Mouse (Mus musculus): ENCODE results near the gene Ap1g1. TPM values are rescaled to one million over a fixed set of nuclear protein-coding genes. Genes with fewer than 3 reads are reported as not detected.

Gene Ap1g1
- polyA plus RNA-seq, 1 experiment from 2014 or later, result 31.3 TPM

DNA sequence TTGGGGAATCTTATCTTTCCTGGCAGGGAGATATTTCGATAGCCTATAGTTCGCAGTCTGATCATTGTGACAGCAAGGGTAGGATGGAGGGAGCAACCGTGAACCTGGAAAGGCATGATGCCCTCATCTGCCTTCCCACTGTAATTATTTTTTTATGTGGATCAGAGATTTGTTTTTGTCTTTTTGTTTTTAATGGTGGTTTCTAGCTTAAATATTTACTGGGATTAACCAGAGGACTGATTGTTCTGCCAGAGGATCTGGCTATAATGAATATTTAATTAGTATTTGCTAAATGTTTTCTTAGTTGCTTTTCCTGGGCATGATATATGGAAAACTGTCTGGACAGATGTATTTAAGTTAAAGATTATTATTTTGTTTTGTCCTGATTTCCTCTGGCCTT is 24.9 kb downstream of the Ap1g1 start:
- Histone ChIP-seq H3K27ac (ENCODE audit: low read length) (no peak overlapping the region), H3K4me1 (ENCODE audit: control insufficient read depth, insufficient read depth, low read length) (peaks cover 9% of the 10 kb centered on the region; the same call in 1 of the 2 replicates), H3K4me2 (ENCODE audit: low read depth, low read length) (no peak overlapping the region), H3K4me3 (ENCODE audit: low read length) (no peak overlapping the region), H3K27me3 (replicated peaks; ENCODE audit: control insufficient read depth, insufficient read depth, low read length) (no peaks in the 10 kb centered on the region), H3K9ac (ENCODE audit: low read depth, low read length) (no peak overlapping the region), H3K9me3 (ENCODE audit: control insufficient read depth, low read length) (no peaks in the 10 kb centered on the region), H3K36me3 (ENCODE audit: control insufficient read depth, insufficient read depth, low read length) (no peaks in the 10 kb centered on the region)
- 92% methylated on average over 3 of the region's 3 CpGs for WGBS
- no peak for ATAC-seq

DNA sequence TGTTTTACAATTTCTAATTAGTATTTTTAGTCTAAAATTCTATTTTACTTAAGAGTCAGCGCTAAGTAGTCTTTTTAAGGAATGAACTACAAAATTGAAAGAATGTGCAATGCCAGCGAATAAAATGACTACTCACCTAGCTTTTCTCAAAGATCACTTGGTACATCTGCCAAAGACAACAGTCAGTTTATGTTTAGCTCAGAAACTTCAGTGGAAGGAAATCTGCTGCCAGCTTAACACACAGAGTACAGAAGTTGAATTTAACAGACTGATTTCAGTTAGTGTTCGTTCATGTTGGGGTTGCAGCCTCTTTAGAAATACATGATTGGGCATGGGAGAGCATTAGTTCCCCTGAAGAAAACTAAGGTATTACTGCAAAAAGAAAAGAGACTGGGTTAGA is 25.4 kb downstream of the Ap1g1 start:
- Histone ChIP-seq H3K9ac (ENCODE audit: low read depth, low read length) (no peak overlapping the region), H3K27ac (ENCODE audit: low read length) (no peak overlapping the region), H3K36me3 (ENCODE audit: control insufficient read depth, insufficient read depth, low read length) (no peaks in the 10 kb centered on the region), H3K27me3 (replicated peaks; ENCODE audit: control insufficient read depth, insufficient read depth, low read length) (no peaks in the 10 kb centered on the region), H3K4me3 (ENCODE audit: low read length) (no peak overlapping the region), H3K9me3 (ENCODE audit: control insufficient read depth, low read length) (no peaks in the 10 kb centered on the region), H3K4me2 (ENCODE audit: low read depth, low read length) (no peak overlapping the region), H3K4me1 (ENCODE audit: control insufficient read depth, insufficient read depth, low read length) (peaks cover 5% of the 10 kb centered on the region; the same call in 1 of the 2 replicates)
- ATAC-seq, result no peak
- 93% methylated on average over 3 of the region's 3 CpGs for WGBS

DNA sequence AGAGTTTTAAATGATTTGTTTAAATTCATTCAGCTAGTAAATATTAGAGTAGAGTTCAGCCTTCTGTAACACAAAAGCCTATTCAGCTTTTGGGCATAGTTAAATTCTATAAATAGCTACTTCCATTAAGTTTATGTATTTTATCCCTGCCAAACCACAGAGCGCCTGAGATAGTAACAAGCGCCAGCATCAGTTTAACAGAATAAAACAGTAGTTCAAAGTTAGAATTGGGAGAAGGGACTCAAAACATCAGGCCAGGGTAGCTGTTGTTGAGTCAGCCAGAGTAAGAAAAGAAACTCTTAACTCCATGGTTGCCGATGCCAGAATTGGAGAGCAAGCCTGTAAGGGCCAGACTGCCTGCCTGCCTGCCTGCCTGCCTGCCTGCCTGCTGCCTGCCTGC is 28.2 kb downstream of the Ap1g1 start:
- WGBS, result 67% methylated on average over 3 of the region's 3 CpGs
- no peaks in the 10 kb centered on the region for H3K9me3 ChIP-seq (ENCODE audit: control insufficient read depth, low read length)
- no peaks in the 10 kb centered on the region for H3K4me1 ChIP-seq (ENCODE audit: control insufficient read depth, insufficient read depth, low read length)
- H3K27ac ChIP-seq (ENCODE audit: low read length), result no peak overlapping the region
- no peak overlapping the region for H3K4me3 ChIP-seq (ENCODE audit: low read length)
- no peak overlapping the region for H3K9ac ChIP-seq (ENCODE audit: low read depth, low read length)
- no peaks in the 10 kb centered on the region for H3K27me3 ChIP-seq (replicated peaks; ENCODE audit: control insufficient read depth, insufficient read depth, low read length)
- ATAC-seq, result no peak
- H3K36me3 ChIP-seq (ENCODE audit: control insufficient read depth, insufficient read depth, low read length), result no peaks in the 10 kb centered on the region
- H3K4me2 ChIP-seq (ENCODE audit: low read depth, low read length), result no peak overlapping the region

DNA sequence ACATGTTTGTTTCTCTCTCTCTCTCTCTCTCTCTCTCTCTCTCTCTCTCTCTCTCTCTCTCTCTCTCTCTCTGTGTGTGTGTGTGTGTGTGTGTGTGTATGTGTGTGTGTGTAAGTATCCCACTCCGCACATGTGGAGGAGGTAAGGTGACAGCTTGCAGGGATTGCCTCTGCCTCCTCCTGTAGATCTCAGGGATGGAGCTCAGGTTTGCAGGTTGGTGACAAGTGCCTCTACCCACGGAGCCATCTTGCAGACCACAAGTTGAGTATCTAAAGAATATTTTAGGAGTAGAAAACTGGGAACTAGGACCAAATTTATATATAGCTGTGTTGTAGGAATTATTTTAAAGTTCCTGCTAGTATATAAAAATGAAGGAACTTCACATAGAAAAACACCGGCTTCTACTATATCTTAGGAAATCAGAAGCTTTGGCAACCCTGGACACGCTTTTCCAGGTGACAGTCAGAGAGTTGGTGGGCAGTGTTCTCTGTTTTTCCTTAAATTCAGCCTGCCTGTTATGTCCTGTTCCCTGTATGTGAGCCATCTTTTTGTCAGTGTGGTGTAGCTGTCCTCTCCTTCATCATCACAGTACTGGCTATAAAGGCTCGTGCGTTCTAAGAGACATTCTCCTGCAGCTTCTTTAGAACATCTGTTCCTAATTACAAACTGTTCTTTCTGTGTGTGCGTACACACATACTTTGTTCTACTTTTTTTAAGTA is 29.2 kb downstream of the Ap1g1 start:
- no peaks in the 10 kb centered on the region for H3K9me3 ChIP-seq (ENCODE audit: control insufficient read depth, low read length)
- no peaks in the 10 kb centered on the region for H3K4me1 ChIP-seq (ENCODE audit: control insufficient read depth, insufficient read depth, low read length)
- no peak overlapping the region for H3K27ac ChIP-seq (ENCODE audit: low read length)
- no peak overlapping the region for H3K9ac ChIP-seq (ENCODE audit: low read depth, low read length)
- WGBS, result 79% methylated on average over 7 of the region's 7 CpGs
- H3K27me3 ChIP-seq (replicated peaks; ENCODE audit: control insufficient read depth, insufficient read depth, low read length), result no peaks in the 10 kb centered on the region
- no peak overlapping the region for H3K4me2 ChIP-seq (ENCODE audit: low read depth, low read length)
- no peaks in the 10 kb centered on the region for H3K36me3 ChIP-seq (ENCODE audit: control insufficient read depth, insufficient read depth, low read length)
- no peak for ATAC-seq
- H3K4me3 ChIP-seq (ENCODE audit: low read length), result no peak overlapping the region

DNA sequence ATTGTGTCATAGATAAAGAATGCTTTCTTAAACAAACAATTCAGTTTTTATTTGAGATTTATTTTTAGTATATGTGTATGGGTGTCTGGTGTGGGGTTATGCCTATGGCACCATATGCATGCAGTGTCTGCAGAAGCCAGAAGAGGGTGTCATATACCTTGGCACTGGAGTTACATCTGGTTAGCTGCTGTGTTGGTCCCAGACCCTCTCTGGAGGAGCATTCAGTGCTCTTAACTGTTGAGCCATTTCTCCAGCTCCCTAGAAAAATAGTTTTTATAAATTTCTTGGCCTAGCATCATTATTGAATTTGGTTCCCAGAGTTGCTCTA is 29.7 kb downstream of the Ap1g1 start:
- H3K27me3 ChIP-seq (replicated peaks; ENCODE audit: control insufficient read depth, insufficient read depth, low read length), result no peaks in the 10 kb centered on the region
- no peak overlapping the region for H3K4me2 ChIP-seq (ENCODE audit: low read depth, low read length)
- no peak for ATAC-seq
- no peaks in the 10 kb centered on the region for H3K4me1 ChIP-seq (ENCODE audit: control insufficient read depth, insufficient read depth, low read length)
- no peak overlapping the region for H3K9ac ChIP-seq (ENCODE audit: low read depth, low read length)
- no peak overlapping the region for H3K4me3 ChIP-seq (ENCODE audit: low read length)
- no peak overlapping the region for H3K27ac ChIP-seq (ENCODE audit: low read length)
- H3K36me3 ChIP-seq (ENCODE audit: control insufficient read depth, insufficient read depth, low read length), result no peaks in the 10 kb centered on the region
- no peaks in the 10 kb centered on the region for H3K9me3 ChIP-seq (ENCODE audit: control insufficient read depth, low read length)

DNA sequence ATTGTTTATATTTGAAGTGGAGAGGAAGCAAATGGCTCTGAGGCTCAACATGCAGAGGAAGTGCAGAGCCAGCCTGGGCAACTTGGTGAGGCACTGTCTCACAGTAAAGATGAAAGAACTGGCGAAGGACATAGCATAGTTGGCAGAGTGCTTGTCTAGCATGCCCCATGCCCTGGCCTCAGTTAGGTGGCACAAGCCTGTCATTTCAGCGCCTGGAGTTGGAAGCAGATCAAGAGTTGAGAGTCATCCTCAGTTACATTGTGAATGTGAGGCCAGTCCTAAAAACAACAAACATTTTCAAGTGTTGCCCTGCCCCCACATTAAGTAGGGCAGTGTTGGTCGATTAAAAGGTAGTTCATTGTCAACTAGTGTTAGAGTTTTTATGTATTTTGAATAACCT is 32.1 kb downstream of the Ap1g1 start:
- Histone ChIP-seq H3K4me2 (ENCODE audit: low read depth, low read length) (no peak overlapping the region), H3K9ac (ENCODE audit: low read depth, low read length) (no peak overlapping the region), H3K4me1 (ENCODE audit: control insufficient read depth, insufficient read depth, low read length) (no peaks in the 10 kb centered on the region), H3K4me3 (ENCODE audit: low read length) (no peak overlapping the region), H3K27ac (ENCODE audit: low read length) (no peak overlapping the region), H3K27me3 (replicated peaks; ENCODE audit: control insufficient read depth, insufficient read depth, low read length) (no peaks in the 10 kb centered on the region), H3K9me3 (ENCODE audit: control insufficient read depth, low read length) (no peaks in the 10 kb centered on the region), H3K36me3 (ENCODE audit: control insufficient read depth, insufficient read depth, low read length) (no peaks in the 10 kb centered on the region)
- WGBS, result 80% methylated on average over 3 of the region's 3 CpGs
- ATAC-seq, result no peak

DNA sequence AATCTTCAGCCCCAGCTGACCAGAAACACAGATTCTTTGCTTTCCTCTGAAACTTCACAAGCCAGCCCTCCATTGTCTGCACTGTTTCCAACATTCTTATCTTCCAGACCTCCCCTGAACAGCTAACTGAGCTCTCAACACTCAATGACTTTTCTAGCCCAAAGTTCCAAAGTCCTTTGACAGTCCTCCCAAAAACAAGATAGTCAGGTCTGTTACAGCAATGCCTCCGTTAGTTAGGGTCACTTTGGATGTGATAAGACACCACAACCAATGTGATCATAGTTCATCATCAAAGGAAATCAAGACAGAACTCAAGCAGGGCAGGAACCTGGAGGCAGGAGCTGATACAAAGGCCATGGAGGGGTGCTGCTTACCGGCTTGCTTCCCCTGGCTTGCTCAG is 36.9 kb downstream of the Ap1g1 start:
- no peak for ATAC-seq
- Histone ChIP-seq H3K27ac (ENCODE audit: low read length) (no peak overlapping the region), H3K36me3 (ENCODE audit: control insufficient read depth, insufficient read depth, low read length) (no peaks in the 10 kb centered on the region), H3K27me3 (replicated peaks; ENCODE audit: control insufficient read depth, insufficient read depth, low read length) (no peaks in the 10 kb centered on the region), H3K4me2 (ENCODE audit: low read depth, low read length) (no peak overlapping the region), H3K4me3 (ENCODE audit: low read length) (no peak overlapping the region), H3K4me1 (ENCODE audit: control insufficient read depth, insufficient read depth, low read length) (peaks cover 3% of the 10 kb centered on the region; the same call in 1 of the 2 replicates), H3K9ac (ENCODE audit: low read depth, low read length) (no peak overlapping the region), H3K9me3 (ENCODE audit: control insufficient read depth, low read length) (no peaks in the 10 kb centered on the region)
- WGBS, result 84% methylated on average over 2 of the region's 2 CpGs

DNA sequence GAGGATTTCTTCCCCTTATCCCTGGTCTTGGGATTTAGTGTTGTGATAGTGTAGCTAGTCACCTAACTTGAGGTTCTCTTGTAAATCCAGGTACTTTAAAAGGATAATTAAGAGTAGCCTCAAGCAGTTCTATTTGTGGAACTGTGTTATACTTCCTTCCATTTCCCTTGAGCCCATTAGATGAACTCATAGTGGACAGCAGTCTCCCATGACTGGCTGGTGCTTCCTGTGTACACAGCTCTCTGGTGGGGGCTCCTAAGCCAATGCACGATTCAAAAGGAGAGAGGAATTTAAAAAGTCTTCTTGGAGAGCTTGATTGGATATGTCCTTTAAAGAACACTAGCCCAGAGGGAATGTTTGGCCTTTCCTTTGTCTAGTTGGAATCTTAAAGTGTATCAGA is 39.6 kb downstream of the Ap1g1 start:
- H3K4me3 ChIP-seq (ENCODE audit: low read length), result no peak overlapping the region
- no peak overlapping the region for H3K9ac ChIP-seq (ENCODE audit: low read depth, low read length)
- H3K27me3 ChIP-seq (replicated peaks; ENCODE audit: control insufficient read depth, insufficient read depth, low read length), result no peaks in the 10 kb centered on the region
- no peaks in the 10 kb centered on the region for H3K36me3 ChIP-seq (ENCODE audit: control insufficient read depth, insufficient read depth, low read length)
- no peak overlapping the region for H3K27ac ChIP-seq (ENCODE audit: low read length)
- 31% methylated on average over 1 of the region's 1 CpGs for WGBS
- ATAC-seq, result no peak
- no peak overlapping the region for H3K4me2 ChIP-seq (ENCODE audit: low read depth, low read length)
- H3K4me1 ChIP-seq (ENCODE audit: control insufficient read depth, insufficient read depth, low read length), result peaks cover 3% of the 10 kb centered on the region; the same call in 1 of the 2 replicates
- no peaks in the 10 kb centered on the region for H3K9me3 ChIP-seq (ENCODE audit: control insufficient read depth, low read length)

DNA sequence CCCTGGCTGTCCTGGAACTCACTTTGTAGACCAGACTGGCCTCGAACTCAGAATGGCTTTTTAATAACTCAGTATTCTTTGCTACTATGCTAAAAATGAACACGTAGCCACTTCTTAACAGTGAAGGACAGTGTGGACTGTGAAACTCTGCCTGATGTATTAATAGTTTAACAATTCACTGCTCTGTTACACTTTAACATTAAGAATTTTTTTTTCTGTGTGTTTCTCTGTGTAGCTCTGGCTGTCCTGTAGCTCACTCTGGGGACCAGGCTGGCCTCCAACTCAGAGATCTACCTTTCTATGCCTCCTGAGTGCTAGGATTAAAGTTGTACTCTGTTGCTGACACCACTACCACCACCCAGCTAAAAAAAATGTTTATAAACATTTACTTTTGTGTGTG is 45.2 kb downstream of the Ap1g1 start:
- H3K4me3 ChIP-seq (ENCODE audit: low read length), result no peak overlapping the region
- WGBS, result 88% methylated on average over 2 of the region's 2 CpGs
- no peaks in the 10 kb centered on the region for H3K27me3 ChIP-seq (replicated peaks; ENCODE audit: control insufficient read depth, insufficient read depth, low read length)
- no peak for ATAC-seq
- no peak overlapping the region for H3K4me2 ChIP-seq (ENCODE audit: low read depth, low read length)
- no peak overlapping the region for H3K9ac ChIP-seq (ENCODE audit: low read depth, low read length)
- no peak overlapping the region for H3K27ac ChIP-seq (ENCODE audit: low read length)
- no peaks in the 10 kb centered on the region for H3K4me1 ChIP-seq (ENCODE audit: control insufficient read depth, insufficient read depth, low read length)
- no peaks in the 10 kb centered on the region for H3K36me3 ChIP-seq (ENCODE audit: control insufficient read depth, insufficient read depth, low read length)
- H3K9me3 ChIP-seq (ENCODE audit: control insufficient read depth, low read length), result no peaks in the 10 kb centered on the region

DNA sequence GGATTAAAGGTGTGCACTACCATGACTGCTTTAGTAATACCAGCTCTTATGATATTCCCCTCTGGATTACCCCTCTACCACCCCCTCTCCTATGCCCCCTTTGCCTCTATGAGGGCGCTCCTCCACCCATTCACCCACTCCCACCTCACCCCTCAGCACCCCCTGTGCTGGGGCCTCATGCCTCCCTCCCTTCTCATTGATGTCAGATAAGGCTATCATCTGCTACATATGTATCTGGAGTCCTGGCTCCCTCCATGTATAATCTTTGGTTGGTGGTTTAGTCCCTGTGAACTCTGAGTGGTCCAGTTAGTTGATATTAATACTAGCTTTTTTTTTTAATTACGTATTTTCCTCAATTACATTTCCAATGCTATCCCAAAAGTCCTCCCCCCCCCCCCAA is 61.5 kb downstream of the Ap1g1 start:
- Histone ChIP-seq H3K27ac (ENCODE audit: low read length) (no peak overlapping the region), H3K36me3 (ENCODE audit: control insufficient read depth, insufficient read depth, low read length) (peaks cover 12% of the 10 kb centered on the region), H3K4me1 (ENCODE audit: control insufficient read depth, insufficient read depth, low read length) (no peaks in the 10 kb centered on the region), H3K27me3 (replicated peaks; ENCODE audit: control insufficient read depth, insufficient read depth, low read length) (no peaks in the 10 kb centered on the region), H3K9ac (ENCODE audit: low read depth, low read length) (no peak overlapping the region), H3K4me2 (ENCODE audit: low read depth, low read length) (no peak overlapping the region), H3K9me3 (ENCODE audit: control insufficient read depth, low read length) (no peaks in the 10 kb centered on the region), H3K4me3 (ENCODE audit: low read length) (no peak overlapping the region)
- ATAC-seq, result no peak
- 98% methylated on average over 2 of the region's 2 CpGs for WGBS

Data from intestine, embryonic 16.5 days (tissue).